Mouse (Mus musculus) olfactory bulb, adult 2 months (tissue): ENCODE measurements at regions not wholly inside any gene's neighbourhood (a gene's known extent, or its start where the extent isn't known, plus 50 kb on each side); places are given as distances from the start of the nearest gene placed in this dataset.

ENCODE experiments used
- CTCF ChIP-seq: fragments of 200-500 bp; IDR thresholded peaks from 2 replicates; pipeline ENCODE4 v1.5.1; 2012; ENCODE audit warnings: low read depth, mild to moderate bottlenecking, low read length, moderate library complexity; ENCODE audit not compliant: insufficient read depth
- POLR2A ChIP-seq: fragments of 200-500 bp; IDR thresholded peaks from 2 replicates; pipeline ENCODE4 v1.6.1; 2012; ENCODE audit warnings: mild to moderate bottlenecking, low read depth, low read length, moderate library complexity; ENCODE audit not compliant: insufficient read depth

DNA sequence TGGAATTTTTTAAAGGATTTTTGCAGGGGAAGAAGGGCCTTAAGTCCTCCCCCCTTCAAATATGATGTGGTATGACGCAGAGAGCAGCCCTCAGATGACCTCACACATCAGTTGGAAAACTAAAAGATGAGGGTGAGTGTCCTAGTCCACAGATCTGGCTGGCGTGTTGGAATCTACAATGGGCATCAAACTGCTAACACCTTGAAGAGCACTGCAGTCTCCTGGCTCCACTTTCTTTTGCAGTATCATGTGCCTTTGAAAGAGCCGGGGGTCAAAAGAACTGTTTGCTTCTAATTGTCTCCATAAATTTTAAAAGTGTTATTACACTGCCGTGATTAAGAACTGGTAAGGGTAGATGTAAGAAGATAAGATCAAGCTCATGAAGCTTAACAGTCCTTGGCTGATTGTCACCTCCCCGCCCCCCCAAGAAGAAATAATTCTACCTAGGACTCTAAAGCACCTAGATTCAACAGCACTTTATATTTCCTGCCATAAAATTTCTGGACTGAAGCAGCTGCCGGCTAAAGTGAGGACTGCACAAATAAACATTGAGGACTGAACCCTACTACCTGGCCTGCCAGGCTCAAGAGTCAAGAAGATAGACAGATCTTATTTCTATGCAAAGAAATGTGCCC lies 402.7 kb downstream of the Gsdmc2 start:
- TF ChIP-seq CTCF, result no peak
- no peak for TF ChIP-seq POLR2A
